Mouse (Mus musculus) lung, postnatal 25 days (tissue): ENCODE data around the gene Rfx1.
A peak's percentile ranks its signal among the peaks of the same experiment; 100 is the strongest.

Source experiments
- DNase-seq: peaks from one replicate; pipeline ENCODE4 v3.0.0; 2022; ENCODE audit warnings: low spot score

The Rfx1 gene

GRCm38 (mm10) chr8:84090585-84090984, 24.0 kb downstream of the Rfx1 start:
- no peak for DNase-seq

DNA sequence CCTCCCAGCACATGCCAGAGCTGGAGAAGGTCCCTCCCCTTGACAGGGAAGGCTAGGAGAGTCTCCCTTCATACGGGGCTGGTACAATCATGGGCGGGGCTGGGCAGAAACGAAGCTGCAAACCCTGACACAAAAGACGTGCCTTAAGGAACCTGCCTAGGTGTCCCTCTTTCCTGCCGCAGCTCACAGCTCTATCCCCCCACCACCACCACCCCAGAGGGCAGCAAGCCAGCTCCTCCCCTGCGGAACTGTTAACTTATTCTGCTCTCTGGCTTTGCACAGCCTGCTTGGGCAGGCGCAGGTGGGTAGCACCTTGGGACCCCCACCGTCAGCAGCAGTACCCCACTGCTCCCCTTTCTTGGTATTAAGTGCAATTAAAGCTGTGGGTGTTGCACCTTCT, 29.4 kb downstream of the Rfx1 start:
- no peak for DNase-seq

DNA sequence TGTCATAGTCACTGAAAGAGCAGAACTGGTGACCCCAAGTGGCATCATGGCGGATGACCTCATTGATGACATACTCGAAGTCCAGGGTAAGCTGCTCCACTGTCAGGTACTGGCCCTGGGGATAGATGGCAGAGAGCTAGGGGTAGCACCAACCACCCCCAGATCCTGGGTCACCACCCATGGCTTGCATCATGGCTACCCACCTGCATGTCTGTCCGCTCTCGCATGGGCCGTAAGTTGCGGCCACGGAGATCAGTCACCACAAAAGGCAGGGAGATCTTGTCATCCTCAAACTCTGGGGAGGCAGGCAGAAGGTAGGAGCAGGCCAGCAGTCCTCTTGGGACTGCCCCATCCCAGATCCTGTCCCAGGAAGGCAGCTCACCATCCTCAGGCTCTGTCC, 31.7 kb downstream of the Rfx1 start:
- DNase-seq = no peak

- DNase-seq = no peak
Observed at GRCm38 (mm10) chr8:84101476-84102270, 35.0 kb downstream of the Rfx1 start.

GRCm38 (mm10) chr8:84103601-84104000, 37.0 kb downstream of the Rfx1 start:
- DNase-seq = peak; percentile 26

DNA sequence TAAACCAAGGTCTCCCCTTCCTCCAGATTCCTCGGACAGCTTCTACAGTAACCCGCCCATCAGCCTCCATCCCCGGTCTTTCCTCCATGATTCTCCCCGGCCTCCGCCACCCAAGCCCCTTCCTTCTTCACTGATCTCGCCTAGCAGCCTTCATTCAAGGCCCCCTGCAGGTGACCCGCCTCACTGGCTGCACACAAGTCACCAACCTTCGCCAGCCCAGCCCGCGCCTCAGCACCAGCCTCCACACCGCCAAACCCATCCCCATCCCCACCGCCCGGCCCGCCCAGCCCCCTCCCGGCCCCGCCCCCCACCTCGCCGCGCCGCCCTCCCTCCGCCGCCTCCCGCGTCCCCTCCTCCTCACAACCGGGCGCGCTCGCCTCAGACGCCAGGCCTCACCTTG, 37.6 kb downstream of the Rfx1 start:
- peak; percentile 48 for DNase-seq

DNA sequence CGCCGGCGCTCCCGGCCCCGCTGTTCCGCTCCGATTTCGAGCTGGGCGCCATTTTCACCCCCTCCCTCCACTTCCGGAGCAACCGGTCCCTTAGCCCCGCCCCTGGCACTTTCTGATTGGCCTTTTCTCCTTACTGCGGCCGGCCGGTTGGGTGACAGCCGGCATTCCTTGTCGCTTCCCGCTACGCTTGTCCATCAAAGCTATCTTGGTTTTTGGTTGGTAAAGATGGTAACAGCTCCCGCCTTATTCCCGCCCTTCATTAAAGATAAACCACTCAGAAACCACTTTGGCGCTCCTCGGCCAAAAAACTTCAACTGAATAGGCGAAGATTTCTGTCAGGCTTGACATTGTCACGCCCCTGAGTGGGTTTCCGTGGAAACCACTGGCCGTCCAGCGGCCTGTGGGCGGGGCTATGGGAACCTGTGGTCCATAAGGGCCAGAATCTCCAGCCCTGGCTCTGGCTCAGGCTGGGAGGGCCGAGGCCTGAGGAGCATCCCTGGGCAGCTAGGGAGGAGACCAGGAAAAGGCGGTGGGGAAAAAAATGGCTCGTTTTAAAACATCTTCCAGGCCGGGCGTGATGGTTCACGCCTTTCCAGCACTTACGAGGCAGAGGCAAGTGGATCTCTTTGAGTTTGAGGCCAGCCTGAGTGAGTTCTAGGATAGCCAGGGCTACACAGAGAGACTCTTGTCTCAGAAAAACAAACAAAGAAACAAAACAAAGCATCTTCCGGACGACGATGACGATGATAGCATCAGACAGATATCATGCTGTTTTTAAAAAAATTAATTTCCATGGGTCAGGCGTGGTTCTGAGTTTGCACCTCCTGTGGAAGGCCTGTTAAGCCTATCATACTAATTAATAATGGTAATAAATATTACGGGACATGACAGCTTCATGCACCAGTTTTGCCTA, 38.3 kb downstream of the Rfx1 start, which contains the start of gene Dcaf15:
Gene Dcaf15, minus strand, starts transcription at position 72 of the 913 bp plus-strand sequence.
- peak; percentile 98 for DNase-seq

DNA sequence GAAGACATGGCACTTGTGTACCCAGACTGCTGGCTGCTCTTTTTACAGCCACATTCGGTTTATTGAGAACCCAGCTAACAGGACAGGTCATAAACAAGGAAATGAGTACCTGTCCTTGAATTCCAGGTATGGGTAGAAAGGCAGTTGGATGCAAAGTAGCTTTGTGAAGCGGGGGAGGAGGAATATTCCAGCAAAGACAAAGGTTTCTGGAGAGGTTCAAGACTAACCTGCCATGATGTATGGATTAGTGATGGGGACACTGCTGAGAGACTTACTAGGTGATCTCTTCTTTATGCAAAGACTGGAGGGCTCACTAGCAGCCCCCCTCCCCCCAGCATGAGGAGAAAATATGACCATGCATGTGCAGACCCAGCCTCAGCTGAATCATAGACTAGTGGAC, 39.0 kb downstream of the Rfx1 start:
- no peak for DNase-seq

DNA sequence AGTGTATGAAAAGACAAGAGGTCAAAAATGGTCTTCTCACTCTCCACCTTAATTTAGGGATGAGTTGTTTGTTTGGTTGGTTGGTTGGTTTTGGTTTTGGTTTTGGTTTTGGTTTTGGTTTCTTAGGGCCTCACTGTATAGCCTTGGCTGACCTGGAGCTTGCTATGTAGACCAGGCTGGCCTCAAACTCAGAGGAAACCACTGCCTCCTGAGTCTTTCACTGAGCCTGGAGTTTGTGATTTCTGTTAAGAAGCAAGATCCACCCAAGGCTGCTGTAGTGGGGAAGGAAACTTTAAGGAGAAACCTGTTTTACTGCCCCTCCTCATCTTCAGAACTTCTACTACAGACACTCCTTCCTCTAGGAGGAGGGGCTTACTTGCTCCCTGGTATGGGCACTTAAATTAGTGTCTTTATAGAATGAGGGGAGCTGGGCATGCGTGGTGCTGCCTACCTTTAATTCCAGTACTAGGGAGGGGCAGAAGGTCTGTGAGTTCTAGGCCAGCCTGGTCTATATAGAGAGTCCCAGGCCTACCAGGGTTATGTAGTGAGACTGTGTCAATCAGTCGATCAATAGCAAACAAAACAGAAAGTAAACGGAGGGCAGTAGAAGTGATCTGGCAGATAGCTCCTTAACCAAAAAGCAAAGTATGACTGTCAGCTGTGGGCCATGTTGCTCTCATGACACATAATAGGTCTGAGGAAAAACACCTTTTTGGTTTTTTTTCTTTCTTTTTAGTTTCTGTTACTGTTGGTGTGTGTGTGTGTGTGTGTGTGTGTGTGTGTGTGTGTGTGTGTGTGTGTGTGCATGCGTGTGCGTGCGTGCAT, 39.8 kb downstream of the Rfx1 start:
- DNase-seq = no peak

DNA sequence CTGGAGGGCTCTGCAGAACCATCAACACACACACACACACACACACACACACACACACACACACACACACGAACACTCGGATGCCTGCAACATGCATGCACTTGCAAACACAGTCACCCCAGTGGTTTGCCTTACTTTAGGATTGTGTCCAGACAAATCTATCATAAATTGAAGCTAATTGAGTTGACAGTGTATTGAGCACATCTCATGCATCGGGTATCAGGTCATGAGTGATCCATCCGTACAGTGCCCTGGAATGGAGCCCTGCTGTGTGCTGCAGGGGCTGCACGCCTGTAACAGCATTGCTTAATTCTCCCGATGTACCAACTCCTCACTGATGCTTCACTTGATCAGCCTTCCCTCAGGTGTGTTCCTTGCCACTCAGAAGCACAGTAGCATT, 49.0 kb downstream of the Rfx1 start:
- no peak for DNase-seq

DNA sequence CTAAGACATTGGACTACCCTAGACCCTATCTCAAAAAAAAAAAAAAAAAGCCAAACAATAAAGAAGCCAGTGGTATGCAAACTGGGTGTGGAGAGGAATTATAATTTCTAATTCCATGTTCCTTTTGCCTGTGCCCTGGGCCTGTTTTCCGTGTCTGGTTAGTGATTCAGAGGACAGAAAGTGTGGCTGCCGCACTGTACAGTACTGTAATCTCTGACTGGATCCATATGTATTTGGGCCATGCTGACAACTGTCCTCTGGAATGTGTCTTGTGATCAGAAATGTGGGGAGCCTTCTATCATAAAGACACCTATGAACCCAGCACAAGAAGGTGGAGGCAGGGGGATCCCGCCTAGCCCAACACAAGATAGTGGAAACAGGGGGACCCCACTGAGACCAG, 55.5 kb downstream of the Rfx1 start:
- no peak for DNase-seq

DNA sequence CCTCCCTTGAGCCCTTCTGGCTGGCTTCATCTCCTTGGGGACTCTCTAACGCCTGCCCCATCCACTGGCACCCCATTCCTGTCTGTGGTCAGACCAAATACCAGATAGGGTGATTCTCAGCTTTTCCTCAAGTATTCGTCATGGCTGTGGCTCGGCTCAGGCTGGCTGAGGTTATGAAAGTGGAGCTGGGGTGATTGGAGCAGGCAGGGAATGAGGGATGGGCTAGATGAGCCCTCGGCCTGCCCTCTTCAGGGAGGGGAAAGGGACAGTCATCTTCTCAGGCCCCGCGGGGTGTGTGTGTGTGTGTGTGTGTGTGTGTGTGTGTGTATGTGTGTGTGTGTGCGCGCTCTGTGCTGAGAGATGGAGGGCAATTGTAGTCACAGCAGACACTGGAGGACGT, 59.0 kb downstream of the Rfx1 start, which contains the start of gene Podnl1:
Gene Podnl1, plus strand, starts transcription at position 334 of the 400 bp plus-strand sequence.
- DNase-seq = no peak

DNA sequence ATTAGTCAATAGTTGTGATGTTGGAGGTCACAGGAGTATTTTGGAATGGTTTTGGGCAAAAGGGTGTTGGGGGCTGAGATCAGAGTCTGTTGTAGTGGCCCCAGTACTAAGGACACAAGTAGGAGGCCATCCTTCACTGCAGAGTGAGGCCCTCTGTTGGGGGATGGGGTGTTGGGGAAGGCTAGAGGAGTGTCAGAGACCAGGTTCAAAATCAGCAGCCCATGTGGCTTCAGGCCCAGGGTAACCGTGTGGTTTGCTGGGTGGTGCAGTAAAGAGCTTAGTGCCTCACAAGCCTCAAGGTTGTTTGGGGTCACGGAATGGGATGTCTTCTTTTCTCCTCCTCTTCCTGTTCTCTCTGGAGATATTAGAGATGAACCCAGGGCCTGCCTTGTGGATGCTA, 60.1 kb downstream of the Rfx1 start:
- DNase-seq = no peak

GRCm38 (mm10) chr8:84127202-84127901, 60.7 kb downstream of the Rfx1 start:
- DNase-seq = no peak

GRCm38 (mm10) chr8:84128277-84128676, 61.6 kb downstream of the Rfx1 start:
- no peak for DNase-seq

GRCm38 (mm10) chr8:84130806-84131205, 64.2 kb downstream of the Rfx1 start:
- no peak for DNase-seq

DNA sequence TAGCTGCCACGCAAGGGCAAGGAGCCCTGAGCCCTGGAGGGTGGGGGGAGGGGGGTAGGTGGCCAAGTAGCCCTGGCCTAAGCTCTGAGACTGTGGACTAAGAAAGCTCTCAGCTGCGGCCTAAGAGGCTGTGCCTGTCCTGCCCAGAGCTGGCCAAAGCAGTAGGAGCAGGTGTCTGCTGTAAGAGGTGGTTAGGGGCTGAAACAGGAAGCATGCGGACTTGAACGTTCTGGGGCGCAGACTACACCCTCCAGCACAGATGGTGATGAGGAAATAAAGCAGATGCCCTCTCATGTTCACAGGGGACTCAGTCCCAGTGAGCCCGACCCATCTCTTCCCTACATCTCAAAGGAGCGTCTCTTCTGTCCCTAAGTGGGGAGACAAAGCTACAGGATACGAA, 65.6 kb downstream of the Rfx1 start:
- DNase-seq = no peak

DNA sequence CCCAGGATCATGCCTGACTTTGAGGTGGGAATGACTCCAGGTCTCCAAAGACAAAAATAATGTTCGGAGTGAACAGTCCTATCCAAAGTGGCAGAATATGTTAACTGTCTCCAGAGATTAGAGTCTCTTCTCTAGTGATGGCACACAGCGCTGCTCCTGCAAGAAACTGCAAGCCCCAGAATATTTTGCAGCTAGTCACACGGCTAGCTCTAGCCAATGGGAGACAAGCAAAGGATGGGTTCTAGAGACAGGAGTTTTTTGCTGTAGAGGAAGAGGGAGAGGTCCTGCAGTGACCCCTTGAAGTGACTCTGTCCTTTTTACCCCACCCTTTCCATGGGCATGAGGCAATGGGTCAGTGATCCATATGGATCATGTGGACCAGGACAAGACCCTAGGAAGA, 71.2 kb downstream of the Rfx1 start:
- DNase-seq = no peak

- no peak for DNase-seq
Observed at GRCm38 (mm10) chr8:84140838-84141237, 74.2 kb downstream of the Rfx1 start.

- DNase-seq = no peak
Observed at GRCm38 (mm10) chr8:84144636-84145245, 78.1 kb downstream of the Rfx1 start.
